Mouse (Mus musculus) embryo, embryonic 11 days (tissue): ENCODE measurements around the gene Mmd.

Experiments used
- DNase-seq: peaks from one replicate; pipeline ENCODE4 v3.0.0-alpha.2; 2015

Gene Mmd

GRCm38 (mm10) chr11:90284079-90284478 is 34.8 kb downstream of the Mmd start:
- DNase-seq = no peak

- DNase-seq = no peak
Observed at GRCm38 (mm10) chr11:90284623-90285022, 35.4 kb downstream of the Mmd start.

DNA sequence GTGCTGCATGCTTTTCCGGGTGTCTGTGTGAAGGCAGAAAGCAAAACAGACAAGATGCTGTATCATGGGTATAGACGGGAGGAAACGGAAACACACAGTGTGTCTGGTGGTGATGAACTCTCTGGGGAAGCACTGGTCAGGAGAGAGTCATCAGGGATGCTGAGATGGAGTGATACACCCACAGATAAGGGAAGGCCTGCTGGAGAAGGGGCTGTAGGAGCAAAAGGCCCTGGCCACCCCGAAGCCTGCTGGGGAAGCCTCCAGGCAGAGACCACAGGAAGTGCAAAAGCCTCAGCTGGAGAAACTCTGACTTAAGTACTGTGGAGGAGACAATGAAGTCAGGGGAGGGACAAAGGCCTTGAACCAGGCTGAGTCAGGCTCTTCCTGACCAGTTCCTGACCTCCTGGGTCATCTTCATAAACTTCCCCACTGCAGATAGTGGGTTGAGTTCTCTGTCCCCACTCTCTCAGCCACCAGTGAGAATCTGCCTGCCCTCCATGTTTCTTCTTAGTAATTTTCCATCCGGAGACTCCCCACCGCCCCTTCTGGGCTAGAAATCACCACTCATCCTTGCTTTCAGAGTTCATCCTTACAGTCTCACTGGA is 37.4 kb downstream of the Mmd start:
- no peak for DNase-seq

DNA sequence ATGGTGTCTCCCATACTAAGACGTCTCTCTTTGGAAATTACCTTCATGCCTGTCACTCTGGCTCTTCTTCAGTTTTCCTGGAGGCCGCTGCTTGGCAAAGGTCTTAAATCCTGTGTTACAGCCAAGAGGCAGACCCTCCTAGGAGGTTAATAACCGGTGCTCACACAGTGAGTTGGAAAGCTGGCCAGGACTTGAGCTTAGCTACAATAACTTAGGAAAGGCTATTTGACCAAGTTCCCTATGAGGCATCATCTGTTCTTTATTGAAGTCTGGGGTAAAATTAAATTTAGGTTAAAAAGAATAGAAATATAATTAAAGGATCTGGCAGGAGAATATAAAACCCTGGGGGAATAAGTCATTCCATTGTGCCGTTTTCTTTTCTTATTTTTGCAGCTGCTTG is 41.9 kb downstream of the Mmd start:
- no peak for DNase-seq

DNA sequence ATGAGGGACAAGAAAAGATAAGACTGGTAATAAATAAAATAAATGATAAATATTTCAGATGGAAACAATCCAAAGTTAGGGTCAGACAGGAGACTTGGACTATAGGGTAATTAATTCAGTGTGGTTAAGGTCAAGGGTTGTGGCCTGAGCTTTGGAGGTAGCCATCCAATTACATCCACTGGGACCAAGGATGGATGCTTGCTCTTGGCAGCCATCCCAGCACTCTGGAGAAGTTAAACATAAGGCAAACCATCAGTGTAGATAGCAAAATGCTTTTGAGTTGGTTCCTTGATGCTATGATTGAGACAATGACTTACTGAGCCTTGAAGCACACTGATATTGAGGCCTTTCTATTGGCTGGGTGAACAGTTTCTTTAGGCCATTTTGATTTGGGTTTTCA is 43.5 kb downstream of the Mmd start:
- no peak for DNase-seq

DNA sequence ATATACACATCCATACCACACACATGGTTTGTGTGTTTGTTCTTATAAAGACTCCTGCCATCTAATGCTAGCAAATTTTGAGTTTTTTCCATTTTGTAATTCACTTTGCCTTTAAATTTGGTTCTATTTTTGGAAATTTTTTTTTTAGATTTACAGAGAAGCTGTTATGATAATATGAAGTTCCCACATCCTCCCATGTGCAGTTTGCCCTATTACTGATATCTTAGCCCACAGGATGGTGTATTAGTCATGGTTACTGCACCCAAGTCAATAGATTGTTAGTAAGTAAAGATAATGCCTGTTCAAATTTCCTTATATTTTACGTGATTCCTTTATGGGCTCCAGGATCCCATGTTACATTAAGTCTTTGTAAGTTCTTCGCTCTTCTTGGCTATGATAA is 45.4 kb downstream of the Mmd start:
- no peak for DNase-seq

- no peak for DNase-seq
Observed at GRCm38 (mm10) chr11:90306067-90306466, 56.8 kb downstream of the Mmd start.

- DNase-seq = peak; percentile 73
Observed at GRCm38 (mm10) chr11:90306993-90307392, 57.7 kb downstream of the Mmd start.

DNA sequence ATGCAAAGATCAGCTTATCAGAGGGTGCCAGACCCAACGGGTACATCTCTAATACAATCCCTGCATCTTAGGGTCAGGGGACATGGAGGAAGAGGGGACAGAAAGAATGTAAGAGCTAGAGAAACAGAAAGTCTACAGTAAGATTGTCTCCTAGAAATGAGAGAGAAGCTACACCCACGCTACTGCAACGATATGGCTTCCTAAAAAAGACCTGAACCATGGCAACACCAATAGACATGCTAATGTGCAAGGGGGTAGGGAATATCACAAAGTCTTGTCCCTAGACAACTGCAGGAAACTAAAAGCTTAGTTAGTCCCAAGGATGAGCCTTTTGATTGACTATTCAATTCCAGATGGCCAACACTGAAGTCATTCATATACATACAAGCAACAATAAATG is 65.3 kb downstream of the Mmd start:
- DNase-seq = no peak

- peak; percentile 69 for DNase-seq
Observed at GRCm38 (mm10) chr11:90317482-90317881, 68.2 kb downstream of the Mmd start.

- no peak for DNase-seq
Observed at GRCm38 (mm10) chr11:90320922-90321321, 71.7 kb downstream of the Mmd start.

DNA sequence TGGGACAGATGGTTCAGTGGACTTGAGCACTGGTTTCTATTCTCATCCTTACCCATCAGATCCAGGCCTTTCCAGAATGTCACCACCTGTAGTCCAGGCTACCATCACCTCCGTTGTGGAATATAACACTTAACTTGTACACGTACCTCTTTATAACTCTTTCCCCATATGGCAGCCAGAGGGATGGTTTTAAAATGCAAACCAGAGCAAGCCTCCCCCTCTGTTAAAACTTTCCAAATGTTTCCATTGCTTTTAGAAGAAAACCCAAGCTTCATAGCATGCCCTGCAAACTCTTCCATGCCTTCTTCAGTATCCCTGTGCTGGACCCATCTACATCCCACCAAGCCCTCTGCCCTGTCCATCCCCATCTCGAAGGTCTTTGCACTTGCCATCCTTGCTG is 75.3 kb downstream of the Mmd start:
- DNase-seq = no peak

DNA sequence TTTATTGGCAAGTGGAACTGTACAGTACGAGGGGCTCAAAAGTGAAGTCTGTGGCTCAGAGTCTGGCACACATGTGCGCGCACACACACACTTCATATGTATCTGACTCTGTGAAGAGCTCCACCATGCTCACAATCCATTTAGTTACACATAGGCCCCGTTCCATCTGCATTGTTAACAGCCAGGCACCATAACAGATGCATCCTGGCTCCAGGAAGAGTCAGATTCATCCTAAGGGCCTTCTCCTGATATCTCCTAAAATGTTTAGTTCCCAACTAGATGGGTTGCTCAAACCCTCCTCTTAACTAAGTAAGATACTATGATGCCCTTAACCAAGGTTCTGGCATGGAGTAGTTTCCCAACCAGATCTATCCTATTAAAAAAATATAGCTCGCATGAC is 76.9 kb downstream of the Mmd start:
- no peak for DNase-seq

DNA sequence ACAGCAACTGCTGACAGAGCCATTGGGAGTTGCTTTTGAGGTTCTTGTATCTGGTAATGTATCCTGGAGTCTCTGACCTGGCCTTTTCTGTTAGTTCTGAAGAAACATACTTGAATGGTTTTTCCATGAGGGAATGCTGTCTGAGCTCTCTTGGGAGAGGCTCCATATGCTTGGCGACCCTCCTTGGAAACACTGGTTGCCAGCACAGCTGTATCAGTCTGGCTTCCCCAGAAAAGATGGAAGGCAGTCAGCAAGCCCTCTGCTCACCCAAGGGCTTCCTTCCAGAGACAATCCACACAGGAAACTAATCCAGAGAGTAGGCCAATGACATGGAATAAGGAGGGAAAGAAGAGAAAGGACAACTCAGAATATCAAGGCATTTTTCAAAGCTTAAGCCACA is 77.6 kb downstream of the Mmd start:
- no peak for DNase-seq
